Mouse (Mus musculus): ENCODE measurements around the gene Mapk8ip1. TPM values are rescaled to one million over a fixed set of nuclear protein-coding genes. Genes with fewer than 3 reads are reported as not detected.

Mapk8ip1 gene
- polyA plus RNA-seq, 1 experiment from 2014 or later = 19.9 TPM

DNA sequence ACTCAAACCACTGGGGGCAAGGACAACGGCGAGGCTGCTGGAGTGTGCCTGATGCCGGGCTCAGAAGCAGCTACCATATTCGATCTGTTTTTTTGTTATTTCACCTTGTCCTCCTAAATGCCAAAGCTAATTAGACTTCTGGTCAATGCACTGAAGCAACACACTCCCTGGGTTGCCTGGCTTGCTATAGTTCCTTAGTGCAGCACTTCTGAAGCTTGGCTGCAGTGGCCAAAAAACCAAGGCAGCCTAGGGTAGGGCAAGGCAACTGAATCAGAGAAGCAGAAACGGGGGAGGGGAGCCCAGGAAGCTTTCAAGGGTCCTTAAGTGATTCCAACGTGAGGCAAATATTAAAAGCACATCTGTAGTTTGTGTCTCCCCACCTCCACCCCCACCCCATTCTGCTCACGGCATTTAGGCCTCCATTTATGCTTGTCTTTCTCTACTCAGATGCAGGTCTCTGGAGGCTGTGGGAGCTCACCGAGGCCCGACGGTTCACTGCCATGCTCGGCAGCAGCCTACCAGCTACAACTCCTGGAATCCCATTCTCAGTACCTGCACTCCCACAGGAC, 30.6 kb upstream of the Mapk8ip1 start:
- Histone ChIP-seq H3K4me1 (ENCODE audit: control insufficient read depth, insufficient read depth, low read length) (peaks cover 19% of the 10 kb centered on the region), H3K4me3 (ENCODE audit: low read depth, low read length) (no peak overlapping the region), H3K9ac (ENCODE audit: low read length) (no peak overlapping the region), H3K4me2 (ENCODE audit: low read depth, severe bottlenecking) (peak overlapping the region; percentile 27; the same call in 1 of the 2 replicates), H3K27ac (replicated peaks; ENCODE audit: low read depth, low read length) (no peak overlapping the region), H3K9me3 (ENCODE audit: control insufficient read depth, low read length) (no peaks in the 10 kb centered on the region), H3K27me3 (ENCODE audit: control insufficient read depth, insufficient read depth, low read length) (peaks cover 2% of the 10 kb centered on the region; the same call in 1 of the 2 replicates), H3K36me3 (ENCODE audit: control insufficient read depth, insufficient read depth, low read length) (no peaks in the 10 kb centered on the region; the same call in 1 of the 2 replicates)
- 42% methylated on average over 11 of the region's 11 CpGs for WGBS
- ATAC-seq (ENCODE audit: insufficient number of reproducible peaks, low FRiP score, low TSS enrichment, low read depth) = no peak
- no peak for DNase-seq (ENCODE audit: low spot score)

DNA sequence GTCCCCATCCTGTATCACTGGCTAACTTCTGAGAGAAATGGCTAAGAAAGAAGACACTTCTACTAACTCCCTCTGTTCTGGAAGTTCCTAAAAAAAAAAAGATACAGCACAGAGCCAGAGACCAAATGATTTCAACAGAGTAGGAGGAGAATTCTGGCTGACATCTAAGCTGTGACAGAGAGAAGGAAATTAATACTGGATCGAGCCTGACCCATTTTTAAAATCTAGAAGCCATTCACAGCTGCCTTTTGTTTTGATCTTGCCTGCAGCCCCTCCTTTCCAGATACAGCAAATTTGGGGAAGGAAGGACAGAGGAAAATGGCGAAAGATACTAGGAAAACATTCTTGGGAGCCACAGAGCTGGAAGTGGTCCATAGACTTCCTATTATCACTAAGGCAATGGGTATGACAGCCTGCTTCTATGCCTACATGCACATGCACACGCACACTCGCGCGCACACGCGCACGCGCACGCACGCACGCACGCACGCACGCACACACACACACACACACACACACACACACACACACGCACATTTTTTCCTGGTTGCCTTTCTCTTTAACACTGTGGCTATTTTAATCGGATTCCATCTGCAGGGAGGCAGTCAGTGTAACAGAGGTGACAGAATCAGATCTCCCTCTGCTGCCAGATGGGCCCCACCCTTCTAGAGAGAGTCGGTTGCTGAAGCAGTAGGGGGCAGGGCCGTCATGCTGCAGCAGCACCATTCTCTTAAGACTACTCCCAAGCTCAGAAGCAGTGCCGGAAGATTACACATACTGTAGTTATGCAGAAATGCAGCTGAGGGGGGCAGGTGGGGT, 29.9 kb upstream of the Mapk8ip1 start:
- no peak for ATAC-seq (ENCODE audit: insufficient number of reproducible peaks, low FRiP score, low TSS enrichment, low read depth)
- DNase-seq (ENCODE audit: low spot score) = no peak
- peaks cover 2% of the 10 kb centered on the region; the same call in 1 of the 2 replicates for H3K27me3 ChIP-seq (ENCODE audit: control insufficient read depth, insufficient read depth, low read length)
- H3K4me3 ChIP-seq (ENCODE audit: low read depth, low read length) = no peak overlapping the region
- H3K36me3 ChIP-seq (ENCODE audit: control insufficient read depth, insufficient read depth, low read length) = no peaks in the 10 kb centered on the region; the same call in 1 of the 2 replicates
- H3K4me2 ChIP-seq (ENCODE audit: low read depth, severe bottlenecking) = peak overlapping the region; percentile 27; the same call in 1 of the 2 replicates
- peaks cover 19% of the 10 kb centered on the region for H3K4me1 ChIP-seq (ENCODE audit: control insufficient read depth, insufficient read depth, low read length)
- no peak overlapping the region for H3K27ac ChIP-seq (replicated peaks; ENCODE audit: low read depth, low read length)
- no peaks in the 10 kb centered on the region for H3K9me3 ChIP-seq (ENCODE audit: control insufficient read depth, low read length)
- WGBS = 75% methylated on average over 21 of the region's 21 CpGs
- no peak overlapping the region for H3K9ac ChIP-seq (ENCODE audit: low read length)

DNA sequence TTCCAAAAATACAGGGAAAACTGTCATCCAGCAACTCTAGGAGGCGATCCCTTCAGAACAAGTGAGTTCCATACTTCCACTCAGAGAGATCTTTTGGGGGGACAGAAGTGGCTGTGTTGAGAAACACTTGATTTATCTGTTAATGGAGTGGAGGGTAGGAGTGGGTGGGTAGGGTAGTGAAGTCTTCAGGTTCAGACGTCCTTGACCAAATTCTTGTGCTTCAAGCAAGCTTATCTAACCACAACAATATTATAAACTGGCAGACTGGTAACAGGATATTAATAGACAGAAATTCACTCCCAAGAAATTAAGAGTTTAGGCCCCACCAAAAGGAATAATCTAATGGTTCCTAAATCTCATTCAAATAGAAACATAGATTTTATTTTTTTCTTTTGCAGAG, 29.0 kb upstream of the Mapk8ip1 start:
- Histone ChIP-seq H3K4me2 (ENCODE audit: low read depth, severe bottlenecking) (no peak overlapping the region), H3K9ac (ENCODE audit: low read length) (no peak overlapping the region), H3K4me3 (ENCODE audit: low read depth, low read length) (no peak overlapping the region), H3K27me3 (ENCODE audit: control insufficient read depth, insufficient read depth, low read length) (no peaks in the 10 kb centered on the region; the same call in 1 of the 2 replicates), H3K27ac (replicated peaks; ENCODE audit: low read depth, low read length) (no peak overlapping the region), H3K9me3 (ENCODE audit: control insufficient read depth, low read length) (no peaks in the 10 kb centered on the region), H3K36me3 (ENCODE audit: control insufficient read depth, insufficient read depth, low read length) (no peaks in the 10 kb centered on the region; the same call in 1 of the 2 replicates), H3K4me1 (ENCODE audit: control insufficient read depth, insufficient read depth, low read length) (peaks cover 19% of the 10 kb centered on the region)
- ATAC-seq (ENCODE audit: insufficient number of reproducible peaks, low FRiP score, low TSS enrichment, low read depth) = no peak
- 87% methylated on average over 2 of the region's 2 CpGs for WGBS
- DNase-seq (ENCODE audit: low spot score) = no peak

- H3K27ac ChIP-seq (replicated peaks; ENCODE audit: low read depth, low read length) = no peak overlapping the region
- WGBS = 72% methylated on average over 6 of the region's 6 CpGs
- H3K4me2 ChIP-seq (ENCODE audit: low read depth, severe bottlenecking) = no peak overlapping the region
- peaks cover 17% of the 10 kb centered on the region for H3K4me1 ChIP-seq (ENCODE audit: control insufficient read depth, insufficient read depth, low read length)
- no peaks in the 10 kb centered on the region for H3K9me3 ChIP-seq (ENCODE audit: control insufficient read depth, low read length)
- peak; percentile 48; the same call in 1 of the 2 replicates for ATAC-seq (ENCODE audit: insufficient number of reproducible peaks, low FRiP score, low TSS enrichment, low read depth)
- H3K9ac ChIP-seq (ENCODE audit: low read length) = no peak overlapping the region
- DNase-seq (ENCODE audit: low spot score) = no peak
- H3K36me3 ChIP-seq (ENCODE audit: control insufficient read depth, insufficient read depth, low read length) = no peaks in the 10 kb centered on the region; the same call in 1 of the 2 replicates
- no peak overlapping the region for H3K4me3 ChIP-seq (ENCODE audit: low read depth, low read length)
- no peaks in the 10 kb centered on the region for H3K27me3 ChIP-seq (ENCODE audit: control insufficient read depth, insufficient read depth, low read length)
Measured at GRCm38 (mm10) chr2:92427882-92428281, 26.8 kb upstream of the Mapk8ip1 start.

- Histone ChIP-seq H3K4me2 (ENCODE audit: low read depth, severe bottlenecking) (no peak overlapping the region), H3K27ac (replicated peaks; ENCODE audit: low read depth, low read length) (no peak overlapping the region), H3K27me3 (ENCODE audit: control insufficient read depth, insufficient read depth, low read length) (no peaks in the 10 kb centered on the region), H3K9me3 (ENCODE audit: control insufficient read depth, low read length) (no peaks in the 10 kb centered on the region), H3K36me3 (ENCODE audit: control insufficient read depth, insufficient read depth, low read length) (no peaks in the 10 kb centered on the region; the same call in 1 of the 2 replicates), H3K9ac (ENCODE audit: low read length) (no peak overlapping the region), H3K4me3 (ENCODE audit: low read depth, low read length) (no peak overlapping the region), H3K4me1 (ENCODE audit: control insufficient read depth, insufficient read depth, low read length) (peaks cover 4% of the 10 kb centered on the region)
- DNase-seq (ENCODE audit: low spot score) = no peak
- WGBS = 84% methylated on average over 3 of the region's 3 CpGs
- ATAC-seq (ENCODE audit: insufficient number of reproducible peaks, low FRiP score, low TSS enrichment, low read depth) = no peak
Measured at GRCm38 (mm10) chr2:92426426-92426825, 25.4 kb upstream of the Mapk8ip1 start.

- no peaks in the 10 kb centered on the region; the same call in 1 of the 2 replicates for H3K36me3 ChIP-seq (ENCODE audit: control insufficient read depth, insufficient read depth, low read length)
- H3K27me3 ChIP-seq (ENCODE audit: control insufficient read depth, insufficient read depth, low read length) = no peaks in the 10 kb centered on the region
- 95% methylated on average over 4 of the region's 4 CpGs for WGBS
- H3K9me3 ChIP-seq (ENCODE audit: control insufficient read depth, low read length) = no peaks in the 10 kb centered on the region
- no peak overlapping the region for H3K27ac ChIP-seq (replicated peaks; ENCODE audit: low read depth, low read length)
- no peak for DNase-seq (ENCODE audit: low spot score)
- no peak overlapping the region for H3K4me2 ChIP-seq (ENCODE audit: low read depth, severe bottlenecking)
- no peak overlapping the region for H3K9ac ChIP-seq (ENCODE audit: low read length)
- no peak overlapping the region for H3K4me3 ChIP-seq (ENCODE audit: low read depth, low read length)
- H3K4me1 ChIP-seq (ENCODE audit: control insufficient read depth, insufficient read depth, low read length) = no peaks in the 10 kb centered on the region
- no peak for ATAC-seq (ENCODE audit: insufficient number of reproducible peaks, low FRiP score, low TSS enrichment, low read depth)
Measured at GRCm38 (mm10) chr2:92425366-92425765, 24.3 kb upstream of the Mapk8ip1 start.

DNA sequence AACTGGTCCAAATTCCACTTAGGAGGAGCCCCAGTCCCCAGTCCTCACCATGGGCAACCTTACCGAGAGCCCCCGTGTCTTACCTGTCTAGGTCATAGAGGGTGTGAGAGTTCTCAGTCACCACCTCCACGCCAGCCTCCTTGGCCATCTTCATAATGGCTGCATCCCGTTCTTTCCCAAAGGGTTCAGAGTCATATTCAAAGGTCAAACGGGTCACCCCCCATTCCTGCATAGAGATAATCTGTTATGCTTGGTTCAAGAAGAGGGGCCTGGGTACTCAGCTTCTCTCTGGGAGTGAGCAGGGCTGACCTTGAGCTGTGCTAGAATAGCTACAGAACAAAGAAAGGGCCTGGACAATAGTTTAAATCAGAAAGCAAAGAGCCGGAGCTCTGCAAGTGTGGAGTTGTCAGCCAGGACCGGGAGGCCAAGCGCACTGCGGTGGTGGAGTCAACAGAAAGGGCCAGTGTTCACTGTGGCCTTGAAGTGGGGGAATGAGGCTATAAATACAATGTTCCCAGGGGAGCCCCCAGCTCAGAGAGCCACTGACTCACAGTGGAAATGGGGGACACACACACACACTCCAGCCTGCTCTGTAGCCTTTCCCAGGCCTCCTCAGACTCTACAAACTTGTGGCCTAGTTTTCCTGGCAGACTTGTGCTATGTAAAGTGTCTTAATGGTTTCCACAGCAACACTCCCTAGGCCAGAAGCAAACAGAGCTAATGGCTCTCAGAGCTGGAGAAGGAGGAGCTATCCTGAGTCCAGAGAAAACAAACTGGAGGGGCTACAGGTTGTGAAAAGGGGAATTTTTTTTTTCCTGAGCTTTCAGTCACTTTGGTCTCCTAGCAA, 23.6 kb upstream of the Mapk8ip1 start:
- H3K27ac ChIP-seq (replicated peaks; ENCODE audit: low read depth, low read length) = peak overlapping the region; percentile 52; the same call in 1 of the 2 replicates
- ATAC-seq (ENCODE audit: insufficient number of reproducible peaks, low FRiP score, low TSS enrichment, low read depth) (0 out of 2 replicates have a peak, but pooled peaks have one; percentile 23), DNase-seq (ENCODE audit: low spot score) (no peak)
- H3K4me2 ChIP-seq (ENCODE audit: low read depth, severe bottlenecking) = no peak overlapping the region
- H3K4me3 ChIP-seq (ENCODE audit: low read depth, low read length) = no peak overlapping the region
- H3K9me3 ChIP-seq (ENCODE audit: control insufficient read depth, low read length) = no peaks in the 10 kb centered on the region
- H3K36me3 ChIP-seq (ENCODE audit: control insufficient read depth, insufficient read depth, low read length) = no peaks in the 10 kb centered on the region; the same call in 1 of the 2 replicates
- H3K4me1 ChIP-seq (ENCODE audit: control insufficient read depth, insufficient read depth, low read length) = no peaks in the 10 kb centered on the region
- H3K9ac ChIP-seq (ENCODE audit: low read length) = no peak overlapping the region
- WGBS = 87% methylated on average over 9 of the region's 9 CpGs
- H3K27me3 ChIP-seq (ENCODE audit: control insufficient read depth, insufficient read depth, low read length) = no peaks in the 10 kb centered on the region

Measured in limb, embryonic 11.5 days (tissue).